Mouse (Mus musculus) R1 (cell line): ENCODE results near the gene Thg1l.

Source experiments
- DNase-seq: peaks from one replicate; pipeline ENCODE4 v3.0.0-alpha.2; 2018; ENCODE audit warnings: low read depth, low spot score

Gene Thg1l

GRCm38 (mm10) chr11:45927456-45927855 is 27.8 kb downstream of the Thg1l start:
- no peak for DNase-seq

DNA sequence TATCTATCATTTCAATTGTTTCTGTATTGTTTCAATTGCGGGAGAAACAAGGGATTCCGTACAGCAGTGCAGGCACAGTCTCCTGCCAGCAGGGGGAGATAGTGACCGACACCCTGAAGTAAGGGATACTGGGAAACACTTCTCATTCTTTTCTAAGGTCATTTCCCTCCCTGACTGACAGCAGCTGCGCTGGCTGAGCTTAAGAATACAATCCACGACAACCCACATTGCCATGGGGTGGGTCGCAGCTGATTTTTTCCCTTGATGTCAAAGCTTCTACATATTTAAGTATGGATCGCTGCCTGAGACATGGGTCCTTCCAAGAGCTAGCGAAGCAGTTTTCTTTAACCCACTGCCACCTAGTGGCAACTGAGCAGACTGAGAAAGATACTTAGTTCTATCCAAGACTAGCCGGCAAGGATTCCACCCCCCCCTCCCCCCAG is 28.6 kb downstream of the Thg1l start:
- peak; percentile 92 for DNase-seq

GRCm38 (mm10) chr11:45925436-45925835 is 29.9 kb downstream of the Thg1l start:
- DNase-seq: no peak

- no peak for DNase-seq
Observed at GRCm38 (mm10) chr11:45921480-45921898, 33.8 kb downstream of the Thg1l start.

GRCm38 (mm10) chr11:45921026-45921425 is 34.3 kb downstream of the Thg1l start:
- DNase-seq: no peak

DNA sequence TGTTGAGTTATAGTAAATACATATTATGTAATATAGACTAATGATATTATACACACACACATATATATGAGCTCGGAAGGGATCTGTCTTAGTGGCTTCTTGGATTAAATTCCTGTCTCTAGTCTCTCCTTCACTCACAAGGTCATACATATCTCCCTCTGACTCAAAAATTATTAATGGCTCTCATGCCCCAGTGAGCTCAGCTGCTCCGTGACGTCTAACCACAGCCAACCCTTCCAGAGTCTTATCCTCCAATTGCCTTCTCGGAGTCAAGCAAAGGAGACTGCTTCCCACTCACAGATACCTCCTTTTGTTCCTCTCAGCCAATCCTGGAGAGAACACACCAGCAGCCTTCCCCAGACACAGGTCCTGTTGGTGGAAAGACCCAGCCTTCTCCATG is 36.5 kb downstream of the Thg1l start:
- DNase-seq: peak; percentile 39

- no peak for DNase-seq
Observed at GRCm38 (mm10) chr11:45918018-45918417, 37.3 kb downstream of the Thg1l start.

GRCm38 (mm10) chr11:45916196-45916595 is 39.1 kb downstream of the Thg1l start:
- no peak for DNase-seq

DNA sequence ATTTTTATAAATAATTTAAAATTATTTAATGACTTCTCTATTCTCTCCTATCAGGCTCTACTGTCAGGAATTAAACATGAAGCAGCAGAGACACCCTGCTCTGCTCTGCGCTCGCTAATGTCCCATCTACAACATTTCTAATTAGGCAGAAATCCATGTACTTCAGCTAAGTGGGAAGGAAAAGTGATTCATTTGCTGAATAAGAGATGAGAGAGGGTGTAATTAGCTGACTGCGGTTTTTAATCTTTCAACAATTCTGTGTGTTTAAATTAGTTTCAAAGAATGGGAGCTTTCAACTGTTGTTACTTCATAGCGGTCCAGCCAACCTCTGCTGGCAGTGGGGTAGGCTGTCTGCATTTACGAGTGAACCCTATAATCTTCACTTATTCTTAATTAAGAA is 44.6 kb downstream of the Thg1l start:
- DNase-seq: no peak

- DNase-seq: no peak
Observed at GRCm38 (mm10) chr11:45908894-45909293, 46.4 kb downstream of the Thg1l start.

- no peak for DNase-seq
Observed at GRCm38 (mm10) chr11:45908070-45908469, 47.2 kb downstream of the Thg1l start.

DNA sequence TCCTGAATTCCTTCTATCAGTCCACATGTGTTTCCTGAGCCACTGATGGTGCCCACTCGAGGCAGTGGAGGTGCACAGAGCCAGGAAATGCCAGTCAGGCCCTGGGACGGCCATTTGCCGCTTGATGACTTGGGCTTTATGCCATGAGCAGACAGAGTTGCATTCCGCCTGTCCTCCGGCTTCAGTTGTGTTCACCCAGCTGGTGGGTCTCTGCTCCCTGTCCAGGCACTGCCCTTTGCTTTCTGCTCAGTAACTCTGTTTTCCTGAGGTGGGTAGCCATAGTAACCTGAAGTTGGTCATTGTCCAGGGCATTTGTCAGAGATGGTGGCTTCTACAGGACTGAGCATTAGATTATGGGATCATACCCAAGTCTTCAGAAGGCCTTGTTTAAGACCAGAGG is 48.0 kb downstream of the Thg1l start:
- DNase-seq: no peak

- no peak for DNase-seq
Observed at GRCm38 (mm10) chr11:45906109-45906786, 49.0 kb downstream of the Thg1l start.

- DNase-seq: no peak
Observed at GRCm38 (mm10) chr11:45900233-45901015, 54.9 kb downstream of the Thg1l start.

GRCm38 (mm10) chr11:45897392-45897791 is 57.9 kb downstream of the Thg1l start:
- no peak for DNase-seq
